Mouse (Mus musculus) lung, postnatal 0 days (tissue): ENCODE results near the gene Chchd6.

Experiments used
- CTCF ChIP-seq: IDR thresholded peaks from 2 replicates; pipeline ENCODE4 v1.5.1; 2016; ENCODE audit warnings: antibody characterized with exemption, mild to moderate bottlenecking
- EP300 ChIP-seq: IDR thresholded peaks from 2 replicates; pipeline ENCODE4 v1.6.1; 2016; ENCODE audit warnings: antibody characterized with exemption, mild to moderate bottlenecking, control low read depth

- TF ChIP-seq CTCF (no peak), EP300 (no peak)
Measured at GRCm38 (mm10) chr6:89454437-89454836, 141.0 kb downstream of the Chchd6 start.
